Mouse (Mus musculus) erythroid progenitor cell, adult 5-6 weeks (primary cell): Measurements from ENCODE around the gene Klf6. TPM values are rescaled to one million over a fixed set of nuclear protein-coding genes. Genes with fewer than 3 reads are reported as not detected.

ENCODE experiments used
- ATAC-seq: replicated peaks from 2 replicates; pipeline ENCODE4 v1.8.0; 2016; ENCODE audit warnings: moderate number of reproducible peaks, mild to moderate bottlenecking, moderate TSS enrichment, inconsistent platforms; ENCODE audit not compliant: poor library complexity, low FRiP score, severe bottlenecking
- total RNA-seq, 2 experiments: library from RNA; stranded (forward) in 1 of 2; stranded (reverse) in 1 of 2; fragments of 150-400 nt in 1 of 2; fragments of 186-747, 209-891 nt in 1 of 2; gene quantifications; 2 replicates each; pipeline versions ENCODE4 v1.2.3 to v1.2.4; 2015 to 2017; ENCODE audit warnings: low replicate concordance in 2 of 2

The Klf6 gene
- total RNA-seq, 2 experiments from 2014 or later, result 18.9 to 21.9 TPM

DNA sequence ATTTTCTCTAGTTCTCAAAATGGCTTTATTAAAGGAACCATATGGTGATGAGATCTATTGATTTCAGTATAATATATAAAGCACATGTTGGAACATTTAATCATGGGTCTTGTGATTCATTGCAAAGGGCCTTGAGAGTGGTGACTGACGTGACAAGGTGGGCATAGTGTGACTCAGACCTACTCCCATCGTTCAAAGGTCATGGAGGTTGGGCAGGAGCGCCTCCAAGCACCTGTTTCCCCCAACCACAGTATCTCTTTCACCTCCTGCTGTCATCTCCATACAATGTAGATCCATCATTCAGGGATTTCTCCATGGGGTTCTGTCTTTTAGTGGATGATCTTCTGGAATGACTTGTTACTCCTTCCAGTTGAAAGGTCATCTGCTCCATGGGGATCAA is 33.6 kb downstream of the Klf6 start:
- no peak for ATAC-seq

DNA sequence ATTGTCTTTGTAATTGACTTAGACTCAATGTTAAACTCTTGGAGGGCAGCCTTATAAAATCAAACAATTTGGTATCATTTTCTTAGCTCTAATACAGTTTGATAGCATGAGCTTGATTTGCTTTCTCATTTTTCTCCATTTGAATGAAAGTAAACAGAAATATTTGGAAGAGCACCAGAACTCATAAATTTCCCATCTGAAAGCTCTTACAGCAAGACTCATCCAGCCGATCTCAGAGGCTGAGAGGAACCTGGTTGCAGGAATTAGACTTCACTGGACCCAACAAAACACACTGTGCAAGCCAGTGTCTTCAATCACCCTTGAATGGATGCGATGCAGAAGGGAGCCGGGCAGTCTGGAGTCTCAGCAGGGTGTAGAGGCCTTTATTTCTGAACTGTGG is 34.6 kb downstream of the Klf6 start:
- ATAC-seq, result no peak

DNA sequence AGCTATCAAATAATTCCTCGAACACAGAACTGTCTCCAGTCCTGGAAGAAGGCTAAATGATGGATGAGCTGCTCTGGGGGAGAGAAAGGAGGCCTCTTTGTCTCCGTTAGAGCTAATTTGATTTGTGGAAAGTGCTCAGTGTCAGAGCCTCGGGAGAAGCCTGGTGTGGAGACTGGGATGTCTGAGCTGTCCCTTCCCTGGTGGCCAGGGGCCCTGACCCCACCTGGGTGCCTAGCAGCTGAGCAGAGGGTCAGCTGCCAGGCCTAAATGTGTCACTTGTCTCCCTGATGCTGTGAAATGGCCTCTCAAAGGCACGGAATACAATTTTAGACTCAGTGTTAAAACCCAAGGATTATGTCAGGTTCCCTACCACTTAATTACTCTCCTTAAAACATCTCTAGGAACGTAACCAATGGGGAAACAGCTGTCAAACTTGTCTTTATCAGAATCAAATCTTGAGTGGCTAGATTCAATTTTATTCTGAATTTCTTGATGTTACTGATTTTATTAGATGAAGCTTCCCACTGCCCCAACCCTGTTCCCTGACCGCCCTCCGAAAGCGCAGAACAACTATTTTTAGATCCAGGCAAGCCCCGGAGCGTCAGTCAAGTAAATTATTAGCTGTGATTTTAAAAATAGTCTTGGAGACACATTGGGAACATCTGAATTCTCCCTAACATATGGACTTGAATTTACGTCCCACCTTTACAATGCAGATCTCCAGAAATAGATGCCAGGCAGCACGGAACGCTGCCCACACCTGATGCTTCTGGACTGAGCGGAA is 36.1 kb downstream of the Klf6 start:
- no peak for ATAC-seq

DNA sequence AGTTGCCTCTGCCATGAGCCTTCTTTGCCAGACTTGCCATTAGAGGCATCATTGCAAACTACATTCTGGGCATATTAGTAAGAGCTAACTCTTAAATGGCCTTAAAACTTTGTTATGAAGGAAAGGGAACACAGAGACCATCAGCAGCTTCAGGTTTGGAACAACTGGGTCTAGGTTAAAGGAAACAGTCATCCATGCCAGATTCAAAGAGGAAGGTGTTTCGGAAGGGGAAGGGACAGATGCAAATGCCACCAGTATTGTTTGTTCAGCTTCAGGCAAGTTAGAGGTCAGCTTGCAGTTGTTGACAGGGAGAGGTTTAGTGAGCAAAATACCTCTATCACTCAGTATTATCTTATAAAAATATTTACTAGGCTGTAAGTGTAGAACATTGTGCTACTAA is 37.7 kb downstream of the Klf6 start:
- ATAC-seq, result no peak

DNA sequence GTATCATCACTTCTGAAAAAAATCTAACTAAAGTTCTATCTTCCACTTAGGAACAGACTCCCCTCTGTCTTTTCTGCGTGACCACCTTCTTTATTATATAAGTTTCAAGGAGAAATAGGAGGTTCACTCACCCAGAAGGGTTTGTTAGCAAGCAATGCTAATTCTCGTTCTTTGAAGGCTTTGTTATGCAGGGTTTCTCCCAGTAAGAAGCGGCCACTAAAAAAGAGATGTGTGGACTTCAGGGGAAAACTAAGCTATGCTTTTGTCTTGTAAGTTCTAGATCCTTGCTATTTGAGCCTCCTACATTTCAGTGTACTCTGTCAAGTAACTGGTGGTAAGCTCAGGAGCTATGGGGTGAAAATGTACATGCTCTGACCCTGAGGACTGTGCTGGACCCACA is 38.4 kb downstream of the Klf6 start:
- no peak for ATAC-seq

DNA sequence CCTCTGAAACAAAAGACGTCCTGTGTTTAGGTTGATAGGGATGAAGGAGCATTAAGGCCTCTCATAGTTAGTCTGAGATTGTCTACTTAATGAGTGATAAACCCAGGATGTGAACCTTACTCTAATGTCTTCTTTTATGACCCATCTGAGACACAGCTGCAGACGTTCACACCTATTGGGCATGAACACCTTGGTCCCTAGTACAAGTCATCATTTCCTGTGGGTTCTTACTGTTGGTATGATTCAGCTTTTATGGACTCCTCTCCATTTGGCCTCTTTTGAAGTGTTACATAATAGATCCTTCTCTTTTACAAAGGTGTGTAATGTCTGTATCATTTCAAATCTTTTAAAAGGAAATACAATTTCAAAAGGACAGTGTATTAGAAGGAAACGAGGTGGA is 51.9 kb downstream of the Klf6 start:
- no peak for ATAC-seq

DNA sequence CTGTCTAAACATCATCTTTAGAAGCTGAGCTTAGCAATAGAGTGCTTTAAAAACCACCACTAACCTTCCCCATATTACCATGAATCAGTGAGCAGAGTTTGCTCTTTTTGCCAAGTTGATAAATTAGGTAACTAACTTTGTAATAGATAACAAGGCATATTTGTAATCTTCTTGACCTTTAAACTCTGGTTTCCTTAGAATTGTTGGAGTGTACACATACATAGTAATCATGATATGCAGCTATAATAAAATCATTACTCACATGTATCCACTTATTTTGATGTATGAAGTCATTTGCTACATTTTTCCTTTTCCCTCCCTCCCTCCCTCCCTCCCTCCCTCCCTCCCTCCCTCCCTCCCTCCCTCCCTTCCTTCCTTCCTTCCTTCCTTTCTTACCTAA is 56.1 kb downstream of the Klf6 start:
- ATAC-seq, result no peak

DNA sequence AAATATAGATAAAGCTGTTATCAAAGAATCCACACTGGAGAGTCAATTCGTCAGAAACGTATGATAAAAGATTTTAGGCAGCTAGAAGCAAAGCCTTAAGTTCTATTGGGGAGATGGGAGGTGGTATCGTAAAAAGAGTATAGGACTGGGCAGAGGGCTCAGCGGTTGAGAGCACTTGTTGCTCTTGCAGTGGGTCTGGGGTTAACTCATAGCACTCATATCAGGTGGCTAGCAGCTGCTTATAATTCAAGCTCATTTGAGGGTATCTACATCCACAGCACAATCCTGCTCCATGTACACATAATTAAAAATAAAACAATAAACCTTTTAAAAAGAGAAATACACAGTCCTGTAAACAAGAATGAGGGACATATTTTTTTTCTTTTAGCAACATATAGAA is 58.7 kb downstream of the Klf6 start:
- no peak for ATAC-seq
